Mouse (Mus musculus) embryonic facial prominence, embryonic 14.5 days (tissue): ENCODE results near the gene Lpcat3. TPM values are rescaled to one million over a fixed set of nuclear protein-coding genes. Genes with fewer than 3 reads are reported as not detected.

Experiments used
- ATAC-seq: fragments of 200-750 bp; cut with Nextera tagmentation; 2 replicates; pipeline ENCODE4 v1.8.0; 2017; ENCODE audit warnings: low read depth, moderate number of reproducible peaks, moderate TSS enrichment
- DNase-seq: peaks from one replicate; pipeline ENCODE4 v3.0.0-alpha.2; 2015; ENCODE audit warnings: low spot score
- H3K27ac ChIP-seq: fragments of 300-500 bp; sonication (generic); replicated peaks from 2 replicates; pipeline ENCODE4 v1.5.1; 2014; ENCODE audit warnings: low read depth, mild to moderate bottlenecking, low read length, moderate library complexity
- H3K27me3 ChIP-seq: fragments of 300-500 bp; sonication (generic); replicated peaks from 2 replicates; pipeline ENCODE4 v1.6.1; 2014; ENCODE audit warnings: low read length; ENCODE audit not compliant: control insufficient read depth, insufficient read depth
- H3K36me3 ChIP-seq: fragments of 300-500 bp; sonication (generic); 2 replicates; pipeline ENCODE4 v1.6.1; 2014; ENCODE audit warnings: low read length, mixed read lengths; ENCODE audit not compliant: control insufficient read depth, insufficient read depth
- H3K4me1 ChIP-seq: fragments of 300-500 bp; sonication (generic); 2 replicates; pipeline ENCODE4 v1.6.1; 2014; ENCODE audit warnings: antibody characterized with exemption, low read length; ENCODE audit not compliant: control insufficient read depth, insufficient read depth
- H3K4me2 ChIP-seq: fragments of 300-500 bp; sonication (generic); 2 replicates; pipeline ENCODE4 v1.6.1; 2014; ENCODE audit warnings: low read depth, mild to moderate bottlenecking, low read length, moderate library complexity, mixed read lengths
- H3K4me3 ChIP-seq: fragments of 300-500 bp; sonication (generic); 2 replicates; pipeline ENCODE4 v1.5.1; 2014; ENCODE audit warnings: low read depth, mild to moderate bottlenecking, low read length
- H3K9ac ChIP-seq: fragments of 300-500 bp; sonication (generic); 2 replicates; pipeline ENCODE4 v1.6.1; 2014; ENCODE audit warnings: low read depth, mild to moderate bottlenecking, low read length, moderate library complexity, mixed read lengths
- H3K9me3 ChIP-seq: fragments of 300-500 bp; sonication (generic); 2 replicates; pipeline ENCODE4 v1.6.1; 2016; ENCODE audit warnings: low read length; ENCODE audit not compliant: control insufficient read depth
- WGBS: fragments of 180-500 bp; shearing (Covaris S2); extraction: QIAGEN DNeasy Blood & Tissue Kit; methylation state at CpG from one replicate; pipeline ENCODE4 v1.1.7; 2014; 5-methylcytosine and 5-hydroxymethylcytosine counted together
- polyA plus RNA-seq: library from polyadenylated mRNA; unstranded; fragments of >200 nt; fragmentation: Nextera tagmentation; extraction: Ambion mirVana; gene quantifications from 2 replicates; pipeline ENCODE4 v1.2.1, GENCODE M21; 2014

Gene Lpcat3
- polyA plus RNA-seq, 1 experiment from 2014 or later: 48.1 TPM

DNA sequence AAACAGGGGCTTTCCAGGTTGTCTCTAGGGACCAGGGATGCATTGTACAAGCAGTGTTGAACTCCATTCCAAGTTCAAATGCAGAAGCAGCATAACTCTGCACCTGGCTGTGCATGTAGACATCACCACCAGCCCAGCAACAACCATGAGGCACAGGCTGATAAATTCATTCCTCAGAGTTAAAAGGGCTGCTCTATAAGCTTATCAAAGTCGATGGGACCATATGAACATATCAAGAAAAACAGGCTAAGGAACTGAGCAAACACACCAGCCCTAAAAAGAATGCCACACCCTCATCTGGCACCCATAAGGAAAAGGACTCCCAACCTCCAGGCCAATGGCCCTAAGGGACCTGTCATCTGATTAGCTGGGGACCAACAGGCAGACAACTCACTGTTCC lies 16.4 kb upstream of the Lpcat3 start:
- WGBS: 65% methylated on average over 1 of the region's 1 CpGs
- no peak for ATAC-seq

DNA sequence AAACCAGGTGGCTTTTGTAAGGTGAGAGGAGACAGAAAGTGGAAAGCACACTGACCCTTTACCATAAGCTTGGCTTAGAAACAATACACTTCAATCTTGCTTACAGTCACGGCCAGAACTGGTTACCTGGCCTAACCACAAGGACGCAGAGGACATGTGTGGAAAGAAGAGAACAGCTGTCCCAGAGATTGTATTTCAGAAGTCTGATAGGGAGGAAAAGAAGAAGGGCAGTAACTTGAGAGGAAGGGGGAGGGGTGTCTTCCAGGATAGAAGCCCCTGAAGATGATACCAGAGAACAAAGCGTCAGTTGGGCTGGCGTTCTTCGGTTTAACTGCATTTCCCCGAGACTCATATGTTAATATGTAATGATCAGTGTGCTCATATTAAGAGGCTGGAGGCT lies 6.9 kb upstream of the Lpcat3 start:
- no peaks in the 10 kb centered on the region for H3K4me1 ChIP-seq
- H3K9ac ChIP-seq: no peak overlapping the region
- peak; percentile 60; the same call in 1 of the 2 replicates for ATAC-seq
- H3K4me3 ChIP-seq: no peak overlapping the region
- 47% methylated on average over 6 of the region's 6 CpGs for WGBS
- H3K9me3 ChIP-seq: peaks cover 7% of the 10 kb centered on the region; the same call in 1 of the 2 replicates
- peak; percentile 51 for DNase-seq
- no peak overlapping the region for H3K4me2 ChIP-seq
- H3K36me3 ChIP-seq: no peaks in the 10 kb centered on the region
- no peaks in the 10 kb centered on the region for H3K27me3 ChIP-seq
- H3K27ac ChIP-seq: no peak overlapping the region

More for the DNA sequence above, 16.4 kb upstream of the Lpcat3 start:
- no peaks in the 10 kb centered on the region for H3K4me1 ChIP-seq
- no peak overlapping the region for H3K27ac ChIP-seq
- no peaks in the 10 kb centered on the region for H3K36me3 ChIP-seq
- H3K27me3 ChIP-seq: no peaks in the 10 kb centered on the region
- no peak for DNase-seq
- no peak overlapping the region for H3K4me3 ChIP-seq
- no peak overlapping the region for H3K4me2 ChIP-seq
- no peaks in the 10 kb centered on the region for H3K9me3 ChIP-seq
- no peak overlapping the region for H3K9ac ChIP-seq

DNA sequence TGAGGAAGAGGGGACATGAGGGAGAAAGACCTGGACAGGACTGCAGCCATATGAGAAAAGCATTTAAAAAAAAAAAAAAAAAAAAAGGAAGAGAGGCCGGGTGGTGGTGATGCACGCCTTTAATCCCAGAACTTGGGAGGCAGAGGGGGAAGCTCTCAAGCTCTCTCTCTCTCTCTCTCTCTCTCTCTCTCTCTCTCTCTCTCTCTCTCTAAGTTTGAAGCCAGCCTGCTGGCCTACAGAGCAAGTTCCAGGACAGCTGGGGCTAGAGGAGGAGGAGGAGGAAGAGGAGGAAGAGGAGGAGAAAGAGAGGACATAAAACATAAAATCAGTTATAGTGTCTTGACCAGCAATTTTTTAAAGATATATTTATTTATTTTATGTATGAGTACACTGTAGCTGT lies 4.8 kb upstream of the Lpcat3 start:
- DNase-seq (no peak), ATAC-seq (no peak)
- Histone ChIP-seq H3K4me2 (no peak overlapping the region), H3K9ac (no peak overlapping the region), H3K36me3 (no peaks in the 10 kb centered on the region), H3K4me1 (no peaks in the 10 kb centered on the region), H3K9me3 (peaks cover 4% of the 10 kb centered on the region; the same call in 1 of the 2 replicates), H3K27ac (no peak overlapping the region), H3K27me3 (no peaks in the 10 kb centered on the region), H3K4me3 (no peak overlapping the region)
- 56% methylated on average over 2 of the region's 2 CpGs for WGBS

DNA sequence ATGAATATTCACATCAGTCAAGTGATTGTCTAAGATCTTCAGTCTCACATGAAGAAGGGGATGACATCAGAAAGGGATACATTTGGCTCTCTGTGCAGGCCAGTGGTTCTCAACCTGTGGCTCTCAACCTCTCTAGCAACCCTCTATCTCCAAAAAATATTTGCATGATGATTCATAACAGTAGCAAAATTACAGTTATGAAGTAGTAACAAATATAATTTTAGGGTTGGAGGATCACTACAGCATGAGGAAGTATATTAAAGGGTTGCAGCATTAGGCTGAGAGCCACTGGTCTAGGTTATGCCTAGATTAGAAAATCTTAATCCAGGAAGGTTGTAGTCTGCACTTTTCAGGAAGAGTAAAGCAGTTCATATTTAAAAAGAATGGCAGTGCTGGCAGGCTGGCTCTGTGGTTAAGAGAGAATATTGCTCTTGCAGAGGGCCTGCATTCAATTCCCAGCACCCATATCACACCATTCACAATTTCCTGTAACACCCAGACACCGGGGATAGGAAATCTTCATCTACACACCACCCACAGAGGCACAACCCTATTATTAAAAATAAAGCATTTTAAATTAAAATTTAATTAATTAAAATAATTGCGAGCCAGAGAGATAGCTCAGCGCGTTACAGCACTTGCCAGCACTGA lies 1.5 kb upstream of the Lpcat3 start:
- Histone ChIP-seq H3K9ac (no peak overlapping the region), H3K4me3 (no peak overlapping the region), H3K9me3 (no peaks in the 10 kb centered on the region), H3K27ac (no peak overlapping the region), H3K4me1 (peaks cover 10% of the 10 kb centered on the region), H3K27me3 (no peaks in the 10 kb centered on the region), H3K36me3 (no peaks in the 10 kb centered on the region), H3K4me2 (no peak overlapping the region)
- DNase-seq (no peak), ATAC-seq (no peak)
- 90% methylated on average over 4 of the region's 4 CpGs for WGBS

DNA sequence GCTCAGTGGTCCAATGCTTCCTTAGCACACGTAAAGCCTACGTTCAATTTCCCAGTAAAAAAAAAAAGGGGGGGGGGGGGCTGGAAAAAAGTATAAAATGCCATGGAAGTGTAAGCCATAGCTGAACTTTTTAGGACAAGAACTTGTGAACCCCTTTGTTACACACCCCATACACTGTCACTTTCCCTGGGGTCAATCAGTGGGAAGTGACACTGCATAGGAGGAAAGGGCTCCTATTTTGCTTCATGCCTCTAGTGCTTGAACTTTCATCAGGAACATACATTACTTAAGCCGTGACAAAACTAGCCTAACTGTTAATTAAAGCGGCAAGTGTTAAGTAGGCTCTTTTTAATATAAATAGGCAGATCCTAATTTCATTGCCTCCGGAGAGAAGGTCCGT lies 832 bp upstream of the Lpcat3 start:
- peaks cover 10% of the 10 kb centered on the region for H3K4me1 ChIP-seq
- peak overlapping the region; percentile 66 for H3K9ac ChIP-seq
- WGBS: 31% methylated on average over 6 of the region's 6 CpGs
- peak overlapping the region; percentile 70 for H3K27ac ChIP-seq
- no peaks in the 10 kb centered on the region for H3K27me3 ChIP-seq
- H3K4me2 ChIP-seq: peak overlapping the region; percentile 80
- DNase-seq: no peak
- ATAC-seq: no peak
- H3K4me3 ChIP-seq: peak overlapping the region; percentile 59
- H3K36me3 ChIP-seq: no peaks in the 10 kb centered on the region
- no peaks in the 10 kb centered on the region for H3K9me3 ChIP-seq

DNA sequence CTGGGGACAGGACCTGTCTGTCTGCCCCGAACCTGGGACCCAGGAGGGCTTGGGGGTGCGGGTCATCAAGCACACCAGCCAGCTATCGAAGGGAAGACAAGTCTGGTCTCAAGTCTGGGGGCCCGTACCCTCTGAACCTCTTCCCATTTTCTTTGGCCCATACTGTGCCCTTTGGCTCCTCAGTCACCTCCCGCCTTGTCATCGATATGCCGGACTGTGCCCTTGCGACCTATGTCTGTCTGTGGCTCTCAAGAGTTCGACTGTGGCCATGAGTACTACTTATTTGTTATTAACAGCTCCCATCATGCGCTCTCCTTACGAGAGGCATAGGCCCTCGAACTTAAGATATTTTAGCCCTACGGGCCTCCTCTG lies 583 bp downstream of the Lpcat3 start:
- Histone ChIP-seq H3K9me3 (no peaks in the 10 kb centered on the region), H3K4me3 (peak overlapping the region; percentile 59), H3K4me1 (peaks cover 10% of the 10 kb centered on the region), H3K9ac (peak overlapping the region; percentile 66), H3K27ac (peak overlapping the region; percentile 70; the same call in 1 of the 2 replicates), H3K4me2 (peak overlapping the region; percentile 80), H3K36me3 (no peaks in the 10 kb centered on the region), H3K27me3 (no peaks in the 10 kb centered on the region)
- 18% methylated on average over 11 of the region's 13 CpGs for WGBS
- DNase-seq: no peak
- ATAC-seq: no peak

DNA sequence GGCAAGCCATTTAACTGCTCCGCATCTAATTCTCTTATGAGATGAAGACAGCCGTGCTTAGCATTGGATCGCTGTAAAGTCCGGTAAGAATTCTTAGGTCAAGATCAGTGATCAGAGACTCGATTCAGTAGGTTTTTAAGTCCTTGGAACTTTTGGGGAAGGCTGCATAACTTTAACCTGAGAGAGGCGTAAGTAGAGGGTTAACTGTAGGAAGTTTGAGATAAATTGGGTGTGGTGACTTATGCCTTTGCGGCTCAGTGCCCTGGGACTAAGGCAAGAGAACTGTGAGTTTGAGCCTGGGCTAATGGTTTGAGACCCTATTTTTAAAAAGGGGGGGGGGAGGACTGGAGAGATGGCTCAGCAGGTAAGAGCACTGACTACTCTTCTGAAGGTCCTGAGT lies 1.4 kb downstream of the Lpcat3 start:
- Histone ChIP-seq H3K27me3 (no peaks in the 10 kb centered on the region), H3K9me3 (no peaks in the 10 kb centered on the region), H3K4me3 (peak overlapping the region; percentile 59; the same call in 1 of the 2 replicates), H3K9ac (no peak overlapping the region; the same call in 1 of the 2 replicates), H3K4me2 (peak overlapping the region; percentile 80), H3K27ac (no peak overlapping the region), H3K36me3 (no peaks in the 10 kb centered on the region), H3K4me1 (peaks cover 10% of the 10 kb centered on the region)
- DNase-seq: no peak
- no peak for ATAC-seq
- 82% methylated on average over 7 of the region's 7 CpGs for WGBS

DNA sequence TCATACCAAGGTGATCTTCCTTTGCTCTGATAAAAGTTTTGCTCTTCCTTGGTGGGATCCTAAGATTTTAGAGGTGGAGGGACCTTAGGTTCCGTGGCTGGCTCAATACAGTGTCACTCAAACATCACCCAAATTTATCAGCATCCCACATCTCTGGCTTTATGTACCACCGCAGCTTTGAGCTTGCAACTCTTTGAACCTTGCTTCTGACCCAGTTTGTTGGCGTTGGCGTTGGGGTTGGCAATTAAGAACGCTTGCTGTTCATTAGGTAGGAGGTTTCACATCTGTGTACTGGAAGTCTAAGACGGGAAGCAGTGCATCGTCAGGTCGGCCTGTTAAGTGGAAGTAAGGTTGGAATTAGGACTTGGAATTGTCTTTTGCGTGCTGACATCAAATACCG lies 2.2 kb downstream of the Lpcat3 start:
- Histone ChIP-seq H3K9ac (no peak overlapping the region), H3K27ac (no peak overlapping the region), H3K4me3 (no peak overlapping the region), H3K9me3 (no peaks in the 10 kb centered on the region), H3K4me1 (peaks cover 10% of the 10 kb centered on the region), H3K27me3 (no peaks in the 10 kb centered on the region), H3K4me2 (no peak overlapping the region), H3K36me3 (no peaks in the 10 kb centered on the region)
- DNase-seq: no peak
- no peak for ATAC-seq
- WGBS: 89% methylated on average over 10 of the region's 10 CpGs

DNA sequence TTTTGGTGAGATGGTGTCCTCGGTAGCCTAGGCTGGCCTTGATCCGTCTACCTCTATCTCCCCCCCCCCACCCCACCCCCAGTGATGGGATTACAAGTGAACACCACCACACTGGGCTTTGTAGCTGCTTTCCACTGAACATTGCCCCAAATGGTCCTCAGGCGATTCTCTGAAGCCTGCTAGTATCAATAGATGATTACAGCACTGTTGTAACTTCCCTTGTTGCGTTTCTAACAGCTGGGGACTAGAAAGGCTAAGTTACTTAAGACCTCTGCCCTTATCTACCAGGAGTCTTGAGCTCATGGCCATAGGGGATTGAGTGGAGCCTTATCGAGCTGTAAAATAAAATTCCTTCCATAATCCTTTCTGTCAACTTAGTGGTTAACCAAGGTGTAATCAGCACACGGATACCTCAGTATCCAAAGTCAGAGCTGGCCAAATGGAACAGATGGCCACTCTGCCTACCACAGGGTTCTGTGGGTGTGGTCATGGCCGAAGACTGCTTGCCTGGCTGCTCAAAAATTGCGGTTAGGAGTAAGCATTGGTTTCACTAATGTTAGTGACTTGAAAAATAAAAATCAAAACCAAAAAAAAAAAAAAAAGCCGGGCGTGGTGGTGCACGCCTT lies 6.5 kb downstream of the Lpcat3 start:
- no peak for ATAC-seq
- H3K4me3 ChIP-seq: no peak overlapping the region
- no peaks in the 10 kb centered on the region for H3K9me3 ChIP-seq
- no peaks in the 10 kb centered on the region for H3K27me3 ChIP-seq
- H3K4me1 ChIP-seq: peaks cover 5% of the 10 kb centered on the region
- no peak overlapping the region for H3K4me2 ChIP-seq
- 0 out of 2 replicates have a peak, but pooled peaks cover 2% of the 10 kb centered on the region for H3K36me3 ChIP-seq
- no peak for DNase-seq
- H3K27ac ChIP-seq: no peak overlapping the region
- no peak overlapping the region for H3K9ac ChIP-seq
- WGBS: 91% methylated on average over 11 of the region's 11 CpGs
